ENCODE assay signal across 9 mouse cellular contexts in the genomic region with DNA sequence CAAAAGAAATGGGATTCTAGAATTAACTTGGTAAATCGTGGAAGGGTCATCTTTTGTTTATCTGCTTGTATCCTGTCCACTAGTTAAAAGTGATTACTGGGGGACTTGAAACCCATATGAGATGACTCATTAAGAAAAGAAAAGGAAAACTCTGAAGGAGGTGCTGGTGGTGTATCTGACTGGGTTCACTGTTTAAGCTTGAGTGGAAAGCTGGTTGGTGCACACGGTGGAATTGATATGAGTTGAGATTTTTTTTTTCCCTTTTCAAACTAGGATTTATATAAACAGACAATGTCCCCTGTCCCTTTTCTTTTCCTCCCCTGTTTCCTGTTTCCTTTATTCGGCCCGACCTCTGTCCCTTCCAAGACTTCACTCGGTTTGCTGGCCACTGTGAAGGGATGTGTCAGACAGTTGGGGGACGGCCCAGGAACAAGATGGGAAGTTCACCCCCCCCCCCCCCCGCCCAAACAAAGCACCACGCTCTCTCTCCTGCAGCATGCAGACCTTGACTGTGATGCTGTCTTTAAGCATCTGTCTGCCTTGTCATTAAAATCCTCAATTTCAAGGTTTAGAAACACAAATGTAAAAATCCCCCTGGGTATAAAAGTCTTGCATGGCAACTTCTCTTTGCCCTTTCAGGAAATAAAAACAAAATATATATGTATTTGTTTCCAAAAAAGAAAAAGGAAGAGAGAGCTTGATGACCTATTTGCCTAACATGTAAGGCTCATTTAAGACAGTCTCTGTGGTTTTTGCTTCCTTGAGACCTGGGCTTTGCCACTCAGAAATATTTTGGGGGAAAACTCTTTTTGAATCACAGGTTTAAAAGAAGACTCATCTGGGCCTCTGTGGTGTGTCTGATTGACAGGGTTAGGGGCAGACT.
A peak's percentile ranks its signal among the peaks of the same experiment; 100 is the strongest.
DNase-seq lines count a peak whose midpoint lies in the region; ATAC-seq and TF ChIP-seq lines count a peak whose summit lies in the region.
"Had no signal": no experiment of that assay in that cellular context is flagged by ENCODE, and none has a peak within 500 bp of the region (broad histone marks: within the 10 kb centered on the region; RNA-seq: fewer than 3 reads in every experiment).

No protein-coding gene starts in this region.

- H3K27ac ChIP-seq in neural tube, embryonic 11.5 days (ENCODE audit: low read depth, low read length) = peak overlapping the region; percentile 82
- H3K27ac ChIP-seq in heart, embryonic 11.5 days (ENCODE audit: low read depth, low read length) = peak overlapping the region; percentile 78; the same call in 1 of the 2 replicates
- H3K27ac ChIP-seq in limb, embryonic 11.5 days (replicated peaks; ENCODE audit: low read depth, low read length) = peak overlapping the region; percentile 26; the same call in 1 of the 2 replicates
- H3K27ac ChIP-seq in stomach, postnatal 0 days (replicated peaks) = peak overlapping the region; percentile 84
- no peak overlapping the region for H3K27ac ChIP-seq in left cerebral cortex, adult 2 months

- no peak for ATAC-seq in neural tube, embryonic 11.5 days (ENCODE audit: insufficient read depth, low FRiP score, low TSS enrichment)
- ATAC-seq in heart, embryonic 11.5 days (replicated peaks; ENCODE audit: insufficient number of reproducible peaks, low FRiP score, low TSS enrichment) = no peak
- no peak for ATAC-seq in limb, embryonic 11.5 days (ENCODE audit: insufficient number of reproducible peaks, low FRiP score, low TSS enrichment, low read depth)
- ATAC-seq in stomach, postnatal 0 days (ENCODE audit: low FRiP score, low TSS enrichment) = no peak

- no peak for TF ChIP-seq CTCF in stomach, postnatal 0 days (IDR thresholded peaks at IDR 0.05; ENCODE audit: low read depth)
- no peak for TF ChIP-seq CTCF in left cerebral cortex, adult 2 months (IDR thresholded peaks at IDR 0.05)

- 5% methylated on average over 7 of the region's 8 CpGs for WGBS in neural tube, embryonic 11.5 days
- WGBS in heart, embryonic 11.5 days (ENCODE audit: insufficient replicate concordance) = 11% methylated on average over 8 of the region's 8 CpGs
- WGBS in limb, embryonic 11.5 days = 7% methylated on average over 8 of the region's 8 CpGs
- WGBS in stomach, postnatal 0 days = 20% methylated on average over 8 of the region's 8 CpGs

- no peaks in the 10 kb centered on the region for H3K9me3 ChIP-seq in neural tube, embryonic 11.5 days (ENCODE audit: control insufficient read depth, low read length)
- H3K9me3 ChIP-seq in heart, embryonic 11.5 days (replicated peaks; ENCODE audit: control insufficient read depth, low read length) = no peaks in the 10 kb centered on the region
- H3K9me3 ChIP-seq in limb, embryonic 11.5 days (ENCODE audit: control insufficient read depth, low read length) = no peaks in the 10 kb centered on the region
- H3K9me3 ChIP-seq in stomach, postnatal 0 days (ENCODE audit: control insufficient read depth, low read length) = no peaks in the 10 kb centered on the region

- H3K36me3 ChIP-seq in neural tube, embryonic 11.5 days (ENCODE audit: control insufficient read depth, insufficient read depth, low read length) = no peaks in the 10 kb centered on the region
- H3K36me3 ChIP-seq in heart, embryonic 11.5 days (ENCODE audit: control insufficient read depth, insufficient read depth, low read length) = no peaks in the 10 kb centered on the region
- H3K36me3 ChIP-seq in limb, embryonic 11.5 days (ENCODE audit: control insufficient read depth, insufficient read depth, low read length) = no peaks in the 10 kb centered on the region
- H3K36me3 ChIP-seq in stomach, postnatal 0 days (ENCODE audit: control insufficient read depth, insufficient read depth, low read length) = no peaks in the 10 kb centered on the region

- H3K4me3 ChIP-seq in neural tube, embryonic 11.5 days (ENCODE audit: low read depth, low read length) = no peak overlapping the region
- no peak overlapping the region for H3K4me3 ChIP-seq in heart, embryonic 11.5 days (ENCODE audit: low read depth, low read length)
- no peak overlapping the region for H3K4me3 ChIP-seq in limb, embryonic 11.5 days (ENCODE audit: low read depth, low read length)
- no peak overlapping the region for H3K4me3 ChIP-seq in stomach, postnatal 0 days (ENCODE audit: low read depth, low read length)
- no peak overlapping the region for H3K4me3 ChIP-seq in left cerebral cortex, adult 2 months

- H3K4me2 ChIP-seq in neural tube, embryonic 11.5 days (ENCODE audit: low read depth) = peak overlapping the region; percentile 8
- H3K4me2 ChIP-seq in heart, embryonic 11.5 days = peak overlapping the region; percentile 52; the same call in 1 of the 2 replicates
- no peak overlapping the region; the same call in 1 of the 2 replicates for H3K4me2 ChIP-seq in limb, embryonic 11.5 days (ENCODE audit: low read depth, severe bottlenecking)
- H3K4me2 ChIP-seq in stomach, postnatal 0 days (replicated peaks; ENCODE audit: low read depth) = no peak overlapping the region

- peak overlapping the region; percentile 63 for H3K9ac ChIP-seq in neural tube, embryonic 11.5 days (ENCODE audit: low read length)
- 0 out of 2 replicates have a peak overlapping the region, but pooled peaks have one; percentile 2 for H3K9ac ChIP-seq in heart, embryonic 11.5 days (ENCODE audit: low read depth, low read length)
- no peak overlapping the region for H3K9ac ChIP-seq in limb, embryonic 11.5 days (ENCODE audit: low read length)
- peak overlapping the region; percentile 19; the same call in 1 of the 2 replicates for H3K9ac ChIP-seq in stomach, postnatal 0 days (ENCODE audit: low read length)

- intact Hi-C loops in left cerebral cortex, adult 2 months (cut with DNase I) = loop anchor here (5.0 to 10.0 kb wide), 2 partner anchors 201 to 754 kb away; no protein-coding TSS in a partner anchor

- TF ChIP-seq EP300 in stomach, postnatal 0 days (optimal IDR thresholded peaks at IDR 0.05) = no peak

- H3K4me1 ChIP-seq in neural tube, embryonic 11.5 days (ENCODE audit: control insufficient read depth, insufficient read depth, low read length) = peaks cover 76% of the 10 kb centered on the region
- H3K4me1 ChIP-seq in heart, embryonic 11.5 days (ENCODE audit: control insufficient read depth, insufficient read depth, low read length) = peaks cover 69% of the 10 kb centered on the region
- peaks cover 74% of the 10 kb centered on the region for H3K4me1 ChIP-seq in limb, embryonic 11.5 days (ENCODE audit: control insufficient read depth, insufficient read depth, low read length)
- peaks cover 22% of the 10 kb centered on the region for H3K4me1 ChIP-seq in stomach, postnatal 0 days (replicated peaks; ENCODE audit: control insufficient read depth, insufficient read depth)

- H3K27me3 ChIP-seq in neural tube, embryonic 11.5 days (ENCODE audit: control insufficient read depth, insufficient read depth, low read length) = no peaks in the 10 kb centered on the region
- no peaks in the 10 kb centered on the region for H3K27me3 ChIP-seq in heart, embryonic 11.5 days (ENCODE audit: control insufficient read depth, insufficient read depth, low read length)
- no peaks in the 10 kb centered on the region for H3K27me3 ChIP-seq in limb, embryonic 11.5 days (ENCODE audit: control insufficient read depth, insufficient read depth, low read length)
- H3K27me3 ChIP-seq in stomach, postnatal 0 days (ENCODE audit: control insufficient read depth, insufficient read depth, low read length) = no peaks in the 10 kb centered on the region

- DNase-seq in neural tube, embryonic 11.5 days (ENCODE audit: low spot score) = no peak
- no peak for DNase-seq in neural tube, embryonic 10.5 days (ENCODE audit: extremely low spot score, low spot score)
- DNase-seq in limb, embryonic 11.5 days (ENCODE audit: low spot score) = no peak
- DNase-seq in stomach, postnatal 0 days (ENCODE audit: low spot score) = no peak
- no peak for DNase-seq in urinary bladder, adult 2 months (ENCODE audit: low spot score)
- DNase-seq in left cerebral cortex, adult 2 months (ENCODE audit: extremely low spot score in 1 of 2, low spot score in 2 of 2) = no peak
- DNase-seq in right cerebral cortex, postnatal 14 days = no peak
- DNase-seq: thymus, postnatal 14 days had no signal

Comparison
In these comparisons a context has a peak if more than half of its experiments do, and no peak if none do; other contexts are left out.
1. H3K4me2 ChIP-seq: peak in neural tube, embryonic 11.5 days (single experiment) and heart, embryonic 11.5 days (single experiment); none in limb, embryonic 11.5 days (single experiment) and stomach, postnatal 0 days (single experiment).